Mouse (Mus musculus): Measurements from ENCODE around the gene Rhot2. TPM values are rescaled to one million over a fixed set of nuclear protein-coding genes. Genes with fewer than 3 reads are reported as not detected.

Gene Rhot2
- polyA plus RNA-seq, 2 experiments = 10.6 to 101 TPM

DNA sequence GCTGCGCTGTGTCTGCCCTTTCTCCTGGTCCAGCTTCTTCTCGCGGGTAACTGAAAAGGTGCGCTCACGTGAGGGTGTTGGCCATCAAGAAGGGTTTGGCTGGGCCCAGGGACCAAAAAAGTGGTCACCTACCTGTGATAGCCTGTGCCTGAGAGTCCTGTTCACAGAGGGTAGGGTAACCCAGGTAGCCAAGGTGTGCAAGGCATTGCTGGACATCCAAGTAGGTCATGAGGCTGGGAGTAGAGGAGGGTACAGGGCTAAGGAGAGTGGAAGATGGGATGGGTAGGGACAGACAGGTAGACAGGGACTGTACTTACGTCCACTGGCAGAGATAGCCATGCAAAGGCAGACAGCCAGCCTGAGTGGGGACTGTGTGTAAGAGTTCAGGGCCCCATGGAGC lies 4.1 kb downstream of the Rhot2 start:
- no peaks in the 10 kb centered on the region for H3K27me3 ChIP-seq (ENCODE audit: control insufficient read depth, insufficient read depth, low read length)
- no peak for DNase-seq (ENCODE audit: low spot score)
- H3K27ac ChIP-seq (replicated peaks; ENCODE audit: low read depth, low read length) = no peak overlapping the region
- 94% methylated on average over 6 of the region's 6 CpGs for WGBS
- H3K4me1 ChIP-seq (ENCODE audit: control insufficient read depth, insufficient read depth, low read length) = peaks cover 28% of the 10 kb centered on the region; the same call in 1 of the 2 replicates
- ATAC-seq (ENCODE audit: low FRiP score, low read depth) = no peak
- no peak overlapping the region for H3K9ac ChIP-seq (ENCODE audit: low read depth, low read length, severe bottlenecking)
- no peak overlapping the region for H3K4me3 ChIP-seq (replicated peaks; ENCODE audit: low read length)
- H3K9me3 ChIP-seq (ENCODE audit: control insufficient read depth, low read length) = no peaks in the 10 kb centered on the region
- H3K36me3 ChIP-seq (ENCODE audit: control insufficient read depth, insufficient read depth, low read length) = peaks cover 50% of the 10 kb centered on the region
- no peak overlapping the region for H3K4me2 ChIP-seq (replicated peaks; ENCODE audit: low read depth, low read length, severe bottlenecking)
- TF ChIP-seq POLR2A (IDR thresholded peaks at IDR 0.05; ENCODE audit: borderline replicate concordance, extremely low read depth, insufficient read depth, insufficient read length) = no peak

DNA sequence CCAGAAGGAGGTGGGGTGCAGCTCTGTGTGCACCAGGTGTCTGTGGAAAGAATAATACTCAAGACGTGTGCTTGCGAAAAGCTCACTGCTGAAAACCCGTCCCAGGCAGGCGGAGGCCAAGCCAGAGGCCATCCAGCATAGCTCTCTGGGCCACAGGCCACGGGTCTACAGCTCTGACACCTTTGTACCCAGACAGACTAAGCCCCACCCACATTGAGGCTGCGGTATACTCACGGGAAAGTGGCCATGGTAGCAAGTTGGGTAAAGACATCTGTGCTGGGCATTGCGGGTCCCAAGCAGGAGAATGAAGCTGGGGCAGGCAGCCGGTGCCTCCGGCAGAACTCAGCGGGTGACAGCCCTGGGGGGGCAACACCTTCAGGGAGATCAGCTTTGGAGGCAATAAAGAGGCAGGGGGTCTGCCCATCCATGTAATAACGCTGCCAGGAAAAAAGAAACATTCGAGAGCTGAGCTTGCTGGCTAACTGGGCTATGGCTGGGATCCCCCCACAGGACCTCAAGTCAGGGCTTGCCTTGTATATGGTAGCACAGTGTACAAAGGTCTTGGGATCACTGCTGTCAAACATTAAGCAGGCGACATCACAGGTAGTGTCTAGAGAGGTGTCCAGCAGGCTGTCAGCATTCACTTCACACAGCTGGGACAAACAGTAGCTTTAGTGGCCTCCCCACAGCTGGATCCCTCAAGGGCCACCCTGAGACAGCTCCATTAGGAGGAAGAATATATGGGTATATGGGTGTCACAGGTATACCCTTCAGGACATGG lies 5.0 kb downstream of the Rhot2 start:
- no peak for ATAC-seq (ENCODE audit: low FRiP score, low read depth)
- H3K4me1 ChIP-seq (ENCODE audit: control insufficient read depth, insufficient read depth, low read length) = peaks cover 32% of the 10 kb centered on the region
- H3K4me2 ChIP-seq (replicated peaks; ENCODE audit: low read depth, low read length, severe bottlenecking) = no peak overlapping the region
- peaks cover 55% of the 10 kb centered on the region for H3K36me3 ChIP-seq (ENCODE audit: control insufficient read depth, insufficient read depth, low read length)
- H3K9ac ChIP-seq (ENCODE audit: low read depth, low read length, severe bottlenecking) = no peak overlapping the region
- no peaks in the 10 kb centered on the region for H3K9me3 ChIP-seq (ENCODE audit: control insufficient read depth, low read length)
- no peak for DNase-seq (ENCODE audit: low spot score)
- no peak for TF ChIP-seq POLR2A (IDR thresholded peaks at IDR 0.05; ENCODE audit: borderline replicate concordance, extremely low read depth, insufficient read depth, insufficient read length)
- no peak overlapping the region for H3K27ac ChIP-seq (replicated peaks; ENCODE audit: low read depth, low read length)
- H3K27me3 ChIP-seq (ENCODE audit: control insufficient read depth, insufficient read depth, low read length) = no peaks in the 10 kb centered on the region
- no peak overlapping the region for H3K4me3 ChIP-seq (replicated peaks; ENCODE audit: low read length)
- WGBS = 80% methylated on average over 14 of the region's 14 CpGs

- Histone ChIP-seq H3K9me3 (ENCODE audit: control insufficient read depth, low read length) (no peaks in the 10 kb centered on the region), H3K27me3 (ENCODE audit: control insufficient read depth, insufficient read depth, low read length) (no peaks in the 10 kb centered on the region), H3K36me3 (ENCODE audit: control insufficient read depth, insufficient read depth, low read length) (peaks cover 56% of the 10 kb centered on the region), H3K9ac (ENCODE audit: low read depth, low read length, severe bottlenecking) (no peak overlapping the region), H3K4me2 (replicated peaks; ENCODE audit: low read depth, low read length, severe bottlenecking) (no peak overlapping the region), H3K4me1 (ENCODE audit: control insufficient read depth, insufficient read depth, low read length) (peaks cover 38% of the 10 kb centered on the region), H3K27ac (replicated peaks; ENCODE audit: low read depth, low read length) (no peak overlapping the region), H3K4me3 (replicated peaks; ENCODE audit: low read length) (no peak overlapping the region)
- DNase-seq (ENCODE audit: low spot score) (no peak), ATAC-seq (ENCODE audit: low FRiP score, low read depth) (no peak)
- 93% methylated on average over 4 of the region's 4 CpGs for WGBS
- no peak for TF ChIP-seq POLR2A (IDR thresholded peaks at IDR 0.05; ENCODE audit: borderline replicate concordance, extremely low read depth, insufficient read depth, insufficient read length)
Measured at GRCm38 (mm10) chr17:25838904-25839303, 5.7 kb downstream of the Rhot2 start.

DNA sequence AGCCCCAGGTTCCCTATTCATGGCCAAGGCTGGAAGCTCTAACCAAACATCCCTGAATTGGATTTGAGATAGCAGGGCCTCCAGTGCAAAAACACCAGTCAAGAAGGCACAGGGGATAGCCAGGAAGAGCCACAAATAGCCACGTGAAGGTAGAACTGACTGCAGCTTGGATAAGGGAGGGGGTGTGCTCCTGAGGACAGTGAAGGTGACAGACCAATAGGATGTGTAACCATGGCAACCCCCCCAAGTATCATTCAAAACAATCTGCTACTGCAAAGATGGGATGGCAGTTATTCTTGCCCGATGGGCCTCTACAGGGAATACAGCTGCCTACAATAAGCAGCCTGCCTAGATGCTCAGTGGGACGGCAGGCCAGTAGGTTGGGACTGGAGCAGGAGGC lies 7.1 kb downstream of the Rhot2 start:
- Histone ChIP-seq H3K9ac (ENCODE audit: low read depth, low read length, severe bottlenecking) (peak overlapping the region; percentile 8; the same call in 1 of the 2 replicates), H3K4me3 (replicated peaks; ENCODE audit: low read length) (peak overlapping the region; percentile 34; the same call in 1 of the 2 replicates), H3K36me3 (ENCODE audit: control insufficient read depth, insufficient read depth, low read length) (peaks cover 56% of the 10 kb centered on the region), H3K4me2 (replicated peaks; ENCODE audit: low read depth, low read length, severe bottlenecking) (peak overlapping the region; percentile 75; the same call in 1 of the 2 replicates), H3K9me3 (ENCODE audit: control insufficient read depth, low read length) (no peaks in the 10 kb centered on the region), H3K27ac (replicated peaks; ENCODE audit: low read depth, low read length) (no peak overlapping the region; the same call in 1 of the 2 replicates), H3K27me3 (ENCODE audit: control insufficient read depth, insufficient read depth, low read length) (no peaks in the 10 kb centered on the region), H3K4me1 (ENCODE audit: control insufficient read depth, insufficient read depth, low read length) (peaks cover 34% of the 10 kb centered on the region)
- DNase-seq (ENCODE audit: low spot score) (no peak), ATAC-seq (ENCODE audit: low FRiP score, low read depth) (no peak)
- no peak for TF ChIP-seq POLR2A (IDR thresholded peaks at IDR 0.05; ENCODE audit: borderline replicate concordance, extremely low read depth, insufficient read depth, insufficient read length)
- 47% methylated on average over 3 of the region's 3 CpGs for WGBS

DNA sequence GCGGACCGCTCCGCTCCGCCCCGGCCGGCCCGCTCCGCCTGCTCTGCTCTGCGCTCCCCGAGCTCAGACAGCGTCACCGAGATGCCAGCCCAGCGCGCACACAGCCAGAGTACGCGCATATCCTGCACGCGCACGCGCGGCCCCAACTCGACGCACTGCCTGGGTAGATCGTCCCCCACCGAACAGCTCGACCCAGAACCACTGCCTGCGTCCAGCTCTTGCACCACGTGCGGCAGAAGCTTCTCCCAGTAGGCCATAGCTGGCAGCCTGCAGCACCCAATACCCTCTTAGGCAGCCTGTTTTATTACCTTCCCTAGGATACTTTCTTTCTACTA lies 7.6 kb downstream of the Rhot2 start, which contains the start of gene Rhbdl1:
Rhbdl1 (minus strand) TSS at position 220 of the 335 bp plus-strand sequence.
- Histone ChIP-seq H3K9ac (ENCODE audit: low read depth, low read length, severe bottlenecking) (peak within 1 kb of the TSS; percentile 53), H3K27me3 (ENCODE audit: control insufficient read depth, insufficient read depth, low read length) (no peaks in the 10 kb centered on the region), H3K4me3 (replicated peaks; ENCODE audit: low read length) (peak within 1 kb of the TSS; percentile 34), H3K36me3 (ENCODE audit: control insufficient read depth, insufficient read depth, low read length) (peaks cover 51% of the 10 kb centered on the region), H3K4me2 (replicated peaks; ENCODE audit: low read depth, low read length, severe bottlenecking) (peak within 1 kb of the TSS; percentile 75), H3K27ac (replicated peaks; ENCODE audit: low read depth, low read length) (no peak within 1 kb of the TSS; the same call in 1 of the 2 replicates), H3K4me1 (ENCODE audit: control insufficient read depth, insufficient read depth, low read length) (peaks cover 35% of the 10 kb centered on the region), H3K9me3 (ENCODE audit: control insufficient read depth, low read length) (no peaks in the 10 kb centered on the region)
- DNase-seq (ENCODE audit: low spot score) (no peak), ATAC-seq (ENCODE audit: low FRiP score, low read depth) (peak; percentile 6)
- no peak for TF ChIP-seq POLR2A (IDR thresholded peaks at IDR 0.05; ENCODE audit: borderline replicate concordance, extremely low read depth, insufficient read depth, insufficient read length)
- WGBS = 0% methylated on average over 6 of the region's 29 CpGs
